Mouse (Mus musculus) midbrain, embryonic 16.5 days (tissue): Measurements from ENCODE around the gene Ccn2. TPM values are rescaled to one million over a fixed set of nuclear protein-coding genes. Genes with fewer than 3 reads are reported as not detected.
"Not testable (repeated sequence)": the region's sequence is repeated elsewhere in the genome, so short reads cannot be mapped to it uniquely, and the experiment has no call there.

ENCODE experiments used
- ATAC-seq: fragments of 200-750 bp; cut with Nextera tagmentation; 2 replicates; pipeline ENCODE4 v1.8.0; 2017; ENCODE audit warnings: moderate TSS enrichment
- H3K27ac ChIP-seq: fragments of 300-500 bp; sonication (generic); 2 replicates; pipeline ENCODE4 v1.5.1; 2014; ENCODE audit warnings: mild to moderate bottlenecking, low read length, mixed read lengths
- H3K27me3 ChIP-seq: fragments of 300-500 bp; sonication (generic); 2 replicates; pipeline ENCODE4 v1.6.1; 2014; ENCODE audit warnings: low read depth, low read length, mixed read lengths; ENCODE audit not compliant: control insufficient read depth, insufficient read depth
- H3K36me3 ChIP-seq: fragments of 300-500 bp; sonication (generic); 2 replicates; pipeline ENCODE4 v1.6.1; 2014; ENCODE audit warnings: mild to moderate bottlenecking, low read length, moderate library complexity, mixed read lengths; ENCODE audit not compliant: control insufficient read depth, insufficient read depth
- H3K4me1 ChIP-seq: fragments of 300-500 bp; sonication (generic); 2 replicates; pipeline ENCODE4 v1.6.1; 2014; ENCODE audit warnings: mild to moderate bottlenecking, low read length, mixed read lengths; ENCODE audit not compliant: control insufficient read depth, insufficient read depth
- H3K4me2 ChIP-seq: fragments of 300-500 bp; sonication (generic); 2 replicates; pipeline ENCODE4 v1.6.1; 2014; ENCODE audit warnings: mild to moderate bottlenecking, low read length, mixed read lengths
- H3K4me3 ChIP-seq: fragments of 300-500 bp; sonication (generic); 2 replicates; pipeline ENCODE4 v1.5.1; 2014; ENCODE audit warnings: low read depth, mild to moderate bottlenecking, low read length, moderate library complexity, mixed read lengths
- H3K9ac ChIP-seq: fragments of 300-500 bp; sonication (generic); 2 replicates; pipeline ENCODE4 v1.6.1; 2014; ENCODE audit warnings: low read depth, low read length, mixed read lengths
- H3K9me3 ChIP-seq: fragments of 300-500 bp; sonication (generic); replicated peaks from 2 replicates; pipeline ENCODE4 v1.6.1; 2014; ENCODE audit warnings: mild to moderate bottlenecking, low read length, mixed read lengths; ENCODE audit not compliant: control insufficient read depth, poor library complexity, severe bottlenecking
- WGBS: fragments of 180-500 bp; shearing (Covaris S2); extraction: QIAGEN DNeasy Blood & Tissue Kit; methylation state at CpG from one replicate; pipeline ENCODE4 v1.1.7; 2014; 5-methylcytosine and 5-hydroxymethylcytosine counted together
- polyA plus RNA-seq: library from polyadenylated mRNA; unstranded; fragments of >200 nt; fragmentation: Nextera tagmentation; extraction: Ambion mirVana; gene quantifications from 2 replicates; pipeline ENCODE4 v1.2.1, GENCODE M21; 2015

The Ccn2 gene
- polyA plus RNA-seq, 1 experiment from 2014 or later: 3.6 TPM

GRCm38 (mm10) chr10:24615799-24616198, 20.6 kb downstream of the Ccn2 start:
- ATAC-seq: no peak
- WGBS: 82% methylated on average over 6 of the region's 6 CpGs
- Histone ChIP-seq H3K27ac (no peak overlapping the region), H3K4me1 (no peaks in the 10 kb centered on the region), H3K36me3 (no peaks in the 10 kb centered on the region), H3K4me3 (no peak overlapping the region), H3K9me3 (no peaks in the 10 kb centered on the region; the same call in 1 of the 2 replicates), H3K9ac (no peak overlapping the region), H3K27me3 (no peaks in the 10 kb centered on the region), H3K4me2 (no peak overlapping the region)

- not testable (repeated sequence) for H3K36me3 ChIP-seq, ATAC-seq, H3K4me1 ChIP-seq, H3K9me3 ChIP-seq, H3K27ac ChIP-seq, H3K4me3 ChIP-seq, H3K4me2 ChIP-seq, H3K27me3 ChIP-seq, H3K9ac ChIP-seq
- whole genome bisulfite sequencing: 97% methylated on average over 1 of the region's 1 CpGs
These were observed 21.3 kb downstream of the Ccn2 start for GRCm38 (mm10) chr10:24616572-24616971.

GRCm38 (mm10) chr10:24621572-24621971, 26.3 kb downstream of the Ccn2 start:
- ATAC-seq: no peak
- no peak overlapping the region for H3K4me3 ChIP-seq
- no peak overlapping the region for H3K4me2 ChIP-seq
- H3K27me3 ChIP-seq: no peaks in the 10 kb centered on the region
- H3K4me1 ChIP-seq: no peaks in the 10 kb centered on the region
- no peaks in the 10 kb centered on the region for H3K36me3 ChIP-seq
- no peaks in the 10 kb centered on the region; the same call in 1 of the 2 replicates for H3K9me3 ChIP-seq
- 44% methylated on average over 9 of the region's 9 CpGs for WGBS
- no peak overlapping the region for H3K27ac ChIP-seq
- no peak overlapping the region for H3K9ac ChIP-seq

GRCm38 (mm10) chr10:24622586-24622985, 27.3 kb downstream of the Ccn2 start:
- WGBS: 23% methylated on average over 7 of the region's 7 CpGs
- Histone ChIP-seq H3K9me3 (no peaks in the 10 kb centered on the region; the same call in 1 of the 2 replicates), H3K27me3 (no peaks in the 10 kb centered on the region), H3K4me1 (no peaks in the 10 kb centered on the region), H3K9ac (no peak overlapping the region), H3K36me3 (no peaks in the 10 kb centered on the region), H3K27ac (no peak overlapping the region), H3K4me2 (no peak overlapping the region), H3K4me3 (no peak overlapping the region)
- no peak for ATAC-seq

GRCm38 (mm10) chr10:24625060-24625701, 29.9 kb downstream of the Ccn2 start:
- Histone ChIP-seq H3K4me1 (no peaks in the 10 kb centered on the region), H3K4me3 (no peak overlapping the region), H3K9ac (peak overlapping the region; percentile 38; the same call in 1 of the 2 replicates), H3K9me3 (no peaks in the 10 kb centered on the region), H3K4me2 (peak overlapping the region; percentile 41), H3K36me3 (no peaks in the 10 kb centered on the region), H3K27ac (no peak overlapping the region), H3K27me3 (no peaks in the 10 kb centered on the region)
- WGBS: 35% methylated on average over 24 of the region's 24 CpGs
- peak; percentile 62 for ATAC-seq

- H3K4me3 ChIP-seq: no peak overlapping the region
- no peak for ATAC-seq
- WGBS: 62% methylated on average over 12 of the region's 12 CpGs
- H3K27me3 ChIP-seq: no peaks in the 10 kb centered on the region
- H3K27ac ChIP-seq: no peak overlapping the region
- H3K9ac ChIP-seq: no peak overlapping the region
- H3K4me1 ChIP-seq: no peaks in the 10 kb centered on the region
- H3K9me3 ChIP-seq: no peaks in the 10 kb centered on the region
- no peak overlapping the region for H3K4me2 ChIP-seq
- H3K36me3 ChIP-seq: no peaks in the 10 kb centered on the region
These were observed 32.0 kb downstream of the Ccn2 start for GRCm38 (mm10) chr10:24627262-24627661.

- 88% methylated on average over 9 of the region's 9 CpGs for WGBS
- Histone ChIP-seq H3K9me3 (no peaks in the 10 kb centered on the region), H3K27me3 (no peaks in the 10 kb centered on the region), H3K4me1 (no peaks in the 10 kb centered on the region), H3K4me2 (no peak overlapping the region), H3K27ac (no peak overlapping the region), H3K36me3 (no peaks in the 10 kb centered on the region), H3K4me3 (no peak overlapping the region), H3K9ac (no peak overlapping the region)
- ATAC-seq: no peak
These were observed 33.2 kb downstream of the Ccn2 start for GRCm38 (mm10) chr10:24628466-24628865.

GRCm38 (mm10) chr10:24629086-24629720, 34.0 kb downstream of the Ccn2 start:
- WGBS: 84% methylated on average over 9 of the region's 9 CpGs
- ATAC-seq: no peak

GRCm38 (mm10) chr10:24630469-24631081, 35.3 kb downstream of the Ccn2 start:
- H3K27ac ChIP-seq: no peak overlapping the region
- H3K9ac ChIP-seq: no peak overlapping the region
- 22% methylated on average over 18 of the region's 18 CpGs for WGBS
- H3K4me2 ChIP-seq: peak overlapping the region; percentile 40
- peak; percentile 64 for ATAC-seq
- H3K36me3 ChIP-seq: no peaks in the 10 kb centered on the region
- H3K27me3 ChIP-seq: no peaks in the 10 kb centered on the region
- H3K4me3 ChIP-seq: no peak overlapping the region
- H3K4me1 ChIP-seq: no peaks in the 10 kb centered on the region
- no peaks in the 10 kb centered on the region for H3K9me3 ChIP-seq

More at GRCm38 (mm10) chr10:24629086-24629720, 34.0 kb downstream of the Ccn2 start:
- H3K4me1 ChIP-seq: no peaks in the 10 kb centered on the region
- no peak overlapping the region for H3K9ac ChIP-seq
- no peak overlapping the region for H3K4me2 ChIP-seq
- no peaks in the 10 kb centered on the region for H3K27me3 ChIP-seq
- no peaks in the 10 kb centered on the region for H3K36me3 ChIP-seq
- H3K4me3 ChIP-seq: no peak overlapping the region
- H3K9me3 ChIP-seq: no peaks in the 10 kb centered on the region
- no peak overlapping the region for H3K27ac ChIP-seq
